Mouse (Mus musculus) heart, postnatal 36 days (tissue): ENCODE measurements around the gene Fam185a. TPM values are rescaled to one million over a fixed set of nuclear protein-coding genes. Genes with fewer than 3 reads are reported as not detected.

ENCODE experiments used
- DNase-seq, 2 experiments: peaks; one replicate each; pipeline ENCODE4 v3.0.0; 2021 to 2022
- intact Hi-C: fragments of 180-260 bp; cut with DNase I; formaldehyde crosslinking; loops from one replicate; pipeline ENCODE4 v1.15.1; 2025
- total RNA-seq, 2 experiments: library from RNA; stranded (reverse); gene quantifications; 2 replicates each; pipeline ENCODE4 v1.2.3; 2021

Fam185a gene
- total RNA-seq, 2 experiments from 2014 or later = 18.9 to 19.0 TPM

DNA sequence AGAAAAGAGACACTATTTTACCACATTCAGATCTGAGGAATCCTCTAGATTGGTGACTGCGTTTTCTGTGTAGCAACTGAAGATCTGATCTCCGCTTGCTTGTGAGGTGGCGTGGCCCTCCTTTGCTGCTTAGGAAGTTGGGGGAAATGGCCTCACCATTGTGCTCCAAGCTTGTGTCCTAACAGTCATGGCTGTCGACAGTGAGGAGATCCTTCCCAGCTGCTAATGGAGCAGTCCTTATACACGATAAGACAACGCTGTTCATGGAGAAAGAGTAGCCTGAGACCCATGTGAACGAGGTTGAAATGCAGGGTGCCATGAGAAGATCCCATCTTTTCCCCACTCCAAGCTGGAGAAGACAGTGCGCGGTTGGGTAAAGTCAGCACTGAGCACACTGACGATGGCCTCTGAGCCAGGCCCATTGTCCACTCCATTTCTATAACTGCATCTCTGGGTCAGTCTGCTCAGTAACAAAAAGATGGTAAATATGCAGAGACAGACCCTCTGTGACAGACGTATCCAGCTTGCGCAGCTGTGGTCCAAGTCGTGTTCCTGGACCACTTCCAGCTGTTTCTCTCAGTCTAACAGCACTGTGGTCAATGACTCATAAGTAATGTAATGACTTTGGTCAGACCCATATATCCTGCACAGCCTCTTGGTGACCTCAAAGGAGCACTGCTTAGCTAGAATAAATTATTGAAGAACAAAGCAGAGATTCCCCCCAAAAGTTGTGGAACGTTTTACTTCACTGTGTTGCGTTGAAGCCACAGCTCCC lies 103.5 kb downstream of the Fam185a start:
- intact Hi-C loops = no loop called here
- DNase-seq = peak; percentile 34 to 47

GRCm38 (mm10) chr5:21529110-21529720 lies 104.5 kb downstream of the Fam185a start:
- intact Hi-C loops = no loop called here
- DNase-seq = peak in 1 of 2 experiments; percentile 6

Other genes with a start within 250 kb of the Fam185a start
- 1 to 10 TPM; 4.2 to 4.5 TPM for gene Gsap, start 238.7 kb upstream of the Fam185a start, total RNA-seq
- gene Fgl2, start 52.3 kb upstream of the Fam185a start, total RNA-seq = 10 to 100 TPM; 30.7 to 34.7 TPM
- gene Ccdc146, start 281 bp upstream of the Fam185a start, total RNA-seq = 1 to 10 TPM; 2.1 to 3.4 TPM
- gene Lrrc17, start 118.6 kb downstream of the Fam185a start, total RNA-seq = 1 to 10 TPM; 2.7 to 3.5 TPM
- gene Fbxl13, start 220.7 kb downstream of the Fam185a start, total RNA-seq = not detected
- gene Armc10, start 220.9 kb downstream of the Fam185a start, total RNA-seq = 1 to 10 TPM; 8.1 to 9.5 TPM